Mouse (Mus musculus) retina, adult 2 months (tissue): ENCODE data around the gene Herc3.
"Not testable (repeated sequence)": the region's sequence is repeated elsewhere in the genome, so short reads cannot be mapped to it uniquely, and the experiment has no call there.

ENCODE experiments used
- DNase-seq: peaks from one replicate; pipeline ENCODE4 v3.0.0-alpha.2; 2012; ENCODE audit warnings: low read depth, low spot score

Herc3 gene

GRCm38 (mm10) chr6:58859517-58859916 is 28.3 kb downstream of the Herc3 start:
- no peak for DNase-seq

- DNase-seq: no peak
These were observed 31.3 kb downstream of the Herc3 start for GRCm38 (mm10) chr6:58862446-58862993.

DNA sequence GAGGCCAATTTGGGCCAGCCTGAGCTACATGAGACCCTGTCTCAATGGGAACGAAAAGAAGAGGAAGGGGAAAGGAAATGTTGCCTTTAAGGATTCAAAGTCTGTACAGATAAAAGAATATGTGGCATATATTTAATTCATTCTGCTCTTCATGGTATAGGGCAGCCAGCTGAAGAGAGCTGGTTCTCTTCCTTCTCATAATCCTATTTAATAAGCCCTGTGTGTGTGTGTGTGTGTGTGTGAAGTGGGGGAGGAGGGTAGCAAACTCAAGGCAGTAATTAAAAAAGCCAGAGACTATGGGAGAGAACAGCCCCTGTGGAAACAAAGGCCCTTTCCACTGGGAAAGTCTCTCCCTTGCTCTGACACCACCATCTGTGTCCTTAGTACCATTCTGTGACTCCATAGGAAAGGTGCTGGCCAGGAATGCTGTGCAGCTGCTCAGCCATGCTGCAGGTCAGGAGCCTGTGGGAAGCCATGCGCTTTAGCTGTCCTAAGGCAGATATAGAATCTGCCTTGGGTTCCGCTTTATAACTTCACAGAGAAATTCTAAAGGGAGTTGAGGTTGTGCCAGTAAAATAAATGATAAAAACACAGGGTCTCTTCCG is 32.5 kb downstream of the Herc3 start:
- peak; percentile 29 for DNase-seq

DNA sequence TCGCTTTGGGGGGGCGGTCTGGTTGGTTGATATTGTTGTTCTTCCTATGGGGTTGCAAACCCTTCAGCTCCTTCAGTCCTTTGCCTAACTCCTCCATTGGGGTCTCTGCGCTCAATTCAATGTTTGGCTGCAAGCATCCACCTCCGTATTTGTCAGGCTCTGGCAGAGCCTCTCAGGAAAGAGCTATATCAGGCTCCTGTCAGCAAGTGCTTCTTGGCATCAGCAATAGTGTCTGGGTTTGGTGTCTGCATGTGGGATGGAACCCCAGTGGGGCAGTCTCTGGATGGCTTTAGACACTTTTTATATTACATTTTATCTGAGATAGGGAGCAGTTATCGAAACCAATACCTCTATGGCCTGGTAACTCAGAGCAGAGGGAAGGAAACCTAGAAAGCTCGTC is 36.6 kb downstream of the Herc3 start:
- DNase-seq: not testable (repeated sequence)

DNA sequence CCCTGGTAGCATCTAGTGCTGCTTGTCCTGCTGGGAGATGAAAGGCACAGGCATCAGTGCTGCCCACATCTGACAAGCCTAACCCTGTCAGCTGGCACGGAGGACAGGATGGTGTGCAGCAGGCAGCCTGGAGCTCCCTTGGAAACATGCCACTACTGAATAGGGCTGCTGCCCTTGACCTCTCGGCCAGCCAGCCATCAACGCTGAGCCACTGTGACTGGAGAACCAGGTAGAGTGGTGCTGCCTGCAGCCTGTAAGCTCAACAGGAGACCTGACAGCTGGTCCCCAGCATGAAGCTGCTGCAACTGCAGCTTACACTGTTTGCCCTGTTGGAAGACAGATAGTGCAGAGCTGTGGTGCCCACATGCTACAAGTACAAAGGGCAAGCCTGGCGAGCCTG is 48.3 kb downstream of the Herc3 start:
- no peak for DNase-seq

- no peak for DNase-seq
These were observed 48.7 kb downstream of the Herc3 start for GRCm38 (mm10) chr6:58879987-58880386.

- DNase-seq: no peak
These were observed 49.6 kb downstream of the Herc3 start for GRCm38 (mm10) chr6:58880861-58881260.

GRCm38 (mm10) chr6:58881363-58881762 is 50.1 kb downstream of the Herc3 start:
- DNase-seq: no peak

GRCm38 (mm10) chr6:58882271-58882670 is 51.0 kb downstream of the Herc3 start:
- no peak for DNase-seq

DNA sequence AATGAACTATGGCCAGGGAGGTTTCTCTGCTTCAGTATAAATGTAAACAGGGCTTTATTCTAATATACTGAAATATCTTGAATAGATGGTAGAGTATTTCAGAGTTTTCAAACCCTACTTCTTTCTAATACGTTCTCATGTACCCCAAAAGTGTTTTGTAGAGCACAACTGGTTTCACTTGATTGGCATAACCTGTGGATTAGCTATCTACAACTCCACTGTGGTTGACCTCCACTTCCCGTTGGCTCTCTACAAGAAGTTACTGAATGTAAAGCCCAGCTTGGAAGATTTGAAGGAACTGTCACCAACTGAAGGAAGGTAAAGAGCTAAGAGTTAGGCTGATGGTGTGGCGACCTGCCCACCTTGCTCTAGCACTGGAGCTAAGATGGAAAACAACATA is 58.7 kb downstream of the Herc3 start:
- DNase-seq: no peak

GRCm38 (mm10) chr6:58893307-58893706 is 62.0 kb downstream of the Herc3 start:
- no peak for DNase-seq

DNA sequence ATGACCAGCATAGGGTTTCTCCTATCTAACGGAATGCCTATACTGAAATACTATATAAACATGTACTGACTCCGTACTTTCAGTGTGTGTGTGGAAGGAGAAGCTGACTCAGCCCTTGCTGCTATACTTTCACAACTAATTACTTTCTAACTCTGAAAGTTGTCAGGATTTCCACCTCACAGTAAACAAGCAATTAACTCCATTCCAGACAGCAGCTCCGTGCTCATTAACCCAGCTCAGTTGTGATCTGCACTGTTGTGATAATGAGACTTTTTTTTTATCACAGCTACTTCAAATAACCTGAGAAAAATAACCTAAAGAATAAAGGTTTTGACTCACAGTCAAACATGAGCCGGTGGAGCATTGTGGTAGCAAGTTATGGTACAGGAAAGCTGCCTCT is 63.7 kb downstream of the Herc3 start:
- DNase-seq: no peak

DNA sequence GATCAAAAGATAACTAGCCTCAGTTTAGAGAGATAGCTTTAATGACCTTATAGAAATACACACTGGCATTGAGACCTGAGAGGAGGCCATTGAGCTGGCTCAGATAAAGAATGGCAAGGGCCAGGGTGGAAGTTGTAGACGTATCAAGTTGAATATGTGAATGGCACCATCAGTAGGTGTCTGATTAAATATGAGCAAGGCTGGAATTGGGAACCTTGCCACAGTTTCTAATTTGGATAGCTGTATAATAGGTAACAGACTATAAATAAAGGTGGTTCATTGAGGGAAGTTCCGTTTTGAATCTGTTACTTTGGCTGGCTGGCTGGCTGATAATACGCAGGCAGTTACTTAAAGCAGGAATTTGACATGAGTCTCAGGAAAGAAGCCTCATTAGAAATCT is 65.4 kb downstream of the Herc3 start:
- DNase-seq: no peak

- no peak for DNase-seq
These were observed 67.8 kb downstream of the Herc3 start for GRCm38 (mm10) chr6:58899076-58899475.

GRCm38 (mm10) chr6:58900536-58900935 is 69.3 kb downstream of the Herc3 start:
- DNase-seq: no peak

GRCm38 (mm10) chr6:58903171-58903570 is 71.9 kb downstream of the Herc3 start:
- no peak for DNase-seq

DNA sequence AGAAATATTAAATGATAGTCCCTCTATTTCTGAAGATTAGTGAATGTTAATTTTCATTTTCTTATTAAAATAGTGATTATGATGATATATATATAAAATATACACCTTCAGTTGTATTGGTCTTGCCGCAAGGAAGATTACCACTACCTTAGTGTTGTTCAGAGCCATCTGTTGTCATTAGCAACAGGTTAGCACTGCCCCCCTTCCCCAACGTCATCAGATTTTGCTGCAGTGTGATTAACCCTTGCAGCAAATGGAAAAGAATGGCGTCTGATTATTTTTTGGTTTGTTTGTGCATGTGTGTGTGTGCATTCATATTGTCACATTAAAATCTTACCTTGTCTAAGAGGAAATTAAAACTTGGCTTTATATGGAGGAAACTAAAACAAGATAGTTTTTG is 73.3 kb downstream of the Herc3 start:
- no peak for DNase-seq

- DNase-seq: peak; percentile 34
These were observed 75.6 kb downstream of the Herc3 start, which contains the start of gene Nap1l5 for GRCm38 (mm10) chr6:58906852-58907261. Gene Nap1l5, minus strand, starts transcription at chr6:58907076.

DNA sequence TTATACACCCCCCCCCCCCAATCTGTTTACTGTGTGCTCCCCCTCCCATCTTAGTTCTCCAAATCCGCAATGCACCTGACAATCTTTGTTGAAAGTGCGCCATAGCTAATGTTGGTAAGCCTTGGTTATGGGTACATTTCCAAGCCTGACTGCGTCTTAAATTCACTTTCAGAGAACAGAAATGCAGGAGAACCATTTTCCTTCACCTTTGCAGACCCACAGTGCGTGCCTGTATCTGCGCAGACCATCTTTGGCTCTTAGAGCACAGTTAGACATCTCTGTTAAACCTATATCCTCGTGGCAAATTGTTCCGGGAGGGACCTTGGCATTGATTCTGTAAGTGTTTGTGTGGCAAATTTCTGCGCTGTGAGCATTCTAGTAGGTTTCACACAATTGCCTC is 76.1 kb downstream of the Herc3 start:
- no peak for DNase-seq

DNA sequence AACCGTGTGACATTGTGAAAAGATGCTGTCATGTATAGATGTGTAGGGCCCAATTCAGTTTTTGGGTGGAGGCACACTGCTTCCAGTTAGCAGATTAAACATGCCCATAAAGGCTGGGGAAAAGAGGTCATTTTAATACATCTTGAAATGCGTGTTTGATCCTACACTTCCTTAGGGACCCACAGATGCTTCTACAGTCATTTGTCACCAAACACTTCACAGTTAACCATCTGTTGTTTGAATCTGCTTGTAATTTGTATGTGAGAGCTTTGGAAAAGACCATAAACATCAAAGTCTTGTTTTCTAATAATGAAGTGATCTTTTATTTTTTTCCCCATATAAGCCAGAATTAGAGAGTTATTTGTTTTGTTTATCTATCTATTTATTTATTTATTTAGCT is 76.5 kb downstream of the Herc3 start:
- no peak for DNase-seq

DNA sequence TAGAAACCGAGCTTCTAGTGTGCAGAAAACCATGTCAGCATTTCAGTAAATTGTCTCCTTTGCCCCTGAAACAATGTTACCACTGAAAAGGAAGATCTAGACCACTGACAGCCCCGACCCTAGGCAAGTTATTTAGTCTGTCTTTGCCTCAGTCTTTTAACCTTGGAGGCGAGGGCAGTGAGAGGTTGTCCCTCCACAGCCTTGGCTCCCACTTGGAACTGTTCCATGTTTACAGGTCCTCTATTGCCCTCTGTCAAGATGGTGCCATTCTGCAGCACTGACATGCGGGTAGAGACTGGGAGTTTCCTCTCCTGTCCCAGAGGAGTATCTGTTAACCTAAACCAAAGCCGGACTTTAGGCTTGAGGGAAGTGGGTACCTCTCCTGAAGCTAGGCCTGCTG is 81.6 kb downstream of the Herc3 start:
- no peak for DNase-seq

DNA sequence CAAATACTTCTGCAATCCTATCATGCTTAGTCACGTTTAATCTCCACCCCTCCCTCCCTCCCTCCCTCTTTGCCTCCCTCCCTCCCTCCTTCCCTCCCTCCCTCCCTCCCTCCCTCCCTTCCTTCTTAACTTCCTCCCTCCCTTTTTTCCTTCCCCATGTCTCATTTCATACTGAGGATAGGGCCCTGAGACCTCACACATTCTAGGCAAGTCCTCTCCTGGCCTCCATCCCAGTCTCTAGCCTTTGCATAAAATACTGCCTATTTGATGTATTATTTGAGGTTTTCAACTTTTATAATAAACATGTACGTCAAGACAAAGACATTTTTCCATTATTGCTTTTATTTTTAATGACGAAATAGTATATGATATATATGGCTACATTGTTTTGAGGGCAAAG is 82.3 kb downstream of the Herc3 start:
- DNase-seq: no peak

DNA sequence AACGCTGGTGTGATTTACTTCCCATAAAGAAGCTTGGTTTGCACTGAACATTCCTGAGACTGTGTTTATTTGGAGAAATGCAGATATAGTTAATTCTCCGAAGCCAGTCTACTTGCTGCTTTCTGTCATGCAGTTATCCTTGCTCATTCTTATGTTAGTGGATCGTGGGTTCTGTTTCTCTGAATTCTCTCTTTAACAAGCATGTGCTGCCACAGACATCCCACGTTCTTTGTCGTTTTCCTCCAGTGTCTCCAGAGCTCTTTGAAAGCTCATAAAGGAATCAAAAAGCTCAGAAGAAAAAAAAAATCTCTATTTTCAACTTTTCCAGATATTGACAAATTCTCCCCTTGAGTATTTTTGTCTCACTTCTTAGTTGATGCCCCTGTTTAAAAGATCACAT is 82.7 kb downstream of the Herc3 start:
- no peak for DNase-seq

GRCm38 (mm10) chr6:58916498-58916897 is 85.2 kb downstream of the Herc3 start:
- DNase-seq: no peak
